Mouse (Mus musculus): ENCODE results near the gene Enah. TPM values are rescaled to one million over a fixed set of nuclear protein-coding genes. Genes with fewer than 3 reads are reported as not detected.

The Enah gene
- total RNA-seq, 1 experiment from 2014 or later, result 69.3 TPM

- no peak for DNase-seq
These were observed 8.7 kb upstream of the Enah start for GRCm38 (mm10) chr1:182028231-182029210.

GRCm38 (mm10) chr1:182027426-182027979 is 7.7 kb upstream of the Enah start:
- DNase-seq, result no peak

- no peak for DNase-seq
These were observed 7.0 kb upstream of the Enah start for GRCm38 (mm10) chr1:182026821-182027220.

GRCm38 (mm10) chr1:182026120-182026519 is 6.3 kb upstream of the Enah start:
- DNase-seq, result no peak

GRCm38 (mm10) chr1:182021691-182022299 is 2.0 kb upstream of the Enah start:
- no peak for DNase-seq

- DNase-seq, result peak; percentile 30
These were observed 1.2 kb upstream of the Enah start for GRCm38 (mm10) chr1:182020831-182021460.

GRCm38 (mm10) chr1:182019266-182019925 is 394 bp downstream of the Enah start:
- peak; percentile 44 for DNase-seq

GRCm38 (mm10) chr1:182018397-182019265 is 1.2 kb downstream of the Enah start:
- peak; percentile 57 for DNase-seq

GRCm38 (mm10) chr1:182005831-182006230 is 14.0 kb downstream of the Enah start:
- DNase-seq, result no peak

GRCm38 (mm10) chr1:181998673-181999072 is 21.1 kb downstream of the Enah start:
- peak; percentile 19 for DNase-seq

GRCm38 (mm10) chr1:181997791-181998190 is 22.0 kb downstream of the Enah start:
- DNase-seq, result no peak

GRCm38 (mm10) chr1:181993597-181993996 is 26.2 kb downstream of the Enah start:
- DNase-seq, result no peak

GRCm38 (mm10) chr1:181988367-181988766 is 31.4 kb downstream of the Enah start:
- DNase-seq, result no peak

GRCm38 (mm10) chr1:181987226-181987625 is 32.6 kb downstream of the Enah start:
- DNase-seq, result no peak

- no peak for DNase-seq
These were observed 33.9 kb downstream of the Enah start for GRCm38 (mm10) chr1:181985880-181986279.

- DNase-seq, result no peak
These were observed 35.0 kb downstream of the Enah start for GRCm38 (mm10) chr1:181984811-181985210.

GRCm38 (mm10) chr1:181980017-181980719 is 39.6 kb downstream of the Enah start:
- DNase-seq, result no peak

GRCm38 (mm10) chr1:181975510-181975909 is 44.3 kb downstream of the Enah start:
- no peak for DNase-seq

GRCm38 (mm10) chr1:181974897-181975296 is 44.9 kb downstream of the Enah start:
- no peak for DNase-seq

- no peak for DNase-seq
These were observed 54.5 kb downstream of the Enah start for GRCm38 (mm10) chr1:181965277-181965676.
